In genomic region chr1:162987546-162987945, GRCm38 (mm10) we compare ENCODE assay signal across 37 mouse cellular contexts. TPM values are rescaled to one million over a fixed set of nuclear protein-coding genes. Genes with fewer than 3 reads are reported as not detected.
"Had no signal": no experiment of that assay in that cellular context is flagged by ENCODE, and none has a peak within 500 bp of the region (broad histone marks: within the 10 kb centered on the region; RNA-seq: fewer than 3 reads in every experiment).

No protein-coding gene starts in this region.

- DNase-seq: gastrocnemius, adult 2 months; gastrocnemius, postnatal 10 days; gastrocnemius, postnatal 25 days; heart, adult 2 months; heart, postnatal 14 days; heart, postnatal 36 days; kidney, adult 11 months; kidney, postnatal 14 days; layer of hippocampus, adult 9-11 months; layer of hippocampus, postnatal 36 days; left cerebral cortex, postnatal 4 days had no signal

- H3K27me3 ChIP-seq: heart, embryonic 13.5 days; heart, embryonic 15.5 days; hindbrain, embryonic 13.5 days; hindbrain, embryonic 15.5 days; limb, embryonic 13.5 days; limb, embryonic 15.5 days; liver, embryonic 12.5 days had no signal

- ATAC-seq: hindbrain, postnatal 0 days; intestine, embryonic 16.5 days; liver, embryonic 12.5 days had no signal

- H3K9me3 ChIP-seq: heart, embryonic 13.5 days; heart, embryonic 15.5 days; hindbrain, embryonic 13.5 days; hindbrain, embryonic 15.5 days; limb, embryonic 13.5 days; limb, embryonic 15.5 days had no signal

- H3K27ac ChIP-seq: gastrocnemius, adult 2 months; heart, adult 2 months; heart, embryonic 13.5 days; heart, embryonic 15.5 days; hindbrain, embryonic 13.5 days; hindbrain, embryonic 15.5 days; hindbrain, postnatal 0 days; kidney, postnatal 0 days; limb, embryonic 13.5 days; limb, embryonic 15.5 days; liver, embryonic 12.5 days had no signal

- H3K9ac ChIP-seq: heart, embryonic 13.5 days; heart, embryonic 15.5 days; hindbrain, embryonic 13.5 days; hindbrain, embryonic 15.5 days; limb, embryonic 13.5 days; limb, embryonic 15.5 days; liver, embryonic 12.5 days had no signal

- H3K4me1 ChIP-seq: heart, embryonic 13.5 days; heart, embryonic 15.5 days; hindbrain, embryonic 13.5 days; hindbrain, embryonic 15.5 days; limb, embryonic 13.5 days; limb, embryonic 15.5 days; liver, embryonic 12.5 days had no signal

- H3K36me3 ChIP-seq: heart, embryonic 13.5 days; heart, embryonic 15.5 days; hindbrain, embryonic 13.5 days; hindbrain, embryonic 15.5 days; limb, embryonic 13.5 days; limb, embryonic 15.5 days; liver, embryonic 12.5 days had no signal

- H3K4me2 ChIP-seq: heart, embryonic 11.5 days; heart, embryonic 13.5 days; heart, embryonic 15.5 days; hindbrain, embryonic 13.5 days; hindbrain, embryonic 15.5 days; limb, embryonic 13.5 days; limb, embryonic 15.5 days; liver, embryonic 12.5 days had no signal

- H3K4me3 ChIP-seq: gastrocnemius, adult 2 months; heart, adult 2 months; heart, embryonic 13.5 days; heart, embryonic 15.5 days; hindbrain, embryonic 13.5 days; hindbrain, embryonic 15.5 days; limb, embryonic 13.5 days; limb, embryonic 15.5 days; liver, embryonic 12.5 days had no signal

RNA-seq across cellular contexts. Expression of gene Fmo3, which starts 3.2 kb away (rescaled TPM):
- total RNA-seq: gastrocnemius, adult 2 months; gastrocnemius, postnatal 10 days; gastrocnemius, postnatal 25 days; gastrocnemius, postnatal 4 days; granulocyte monocyte progenitor cell, adult 5-6 weeks; heart, postnatal 36 days; hematopoietic stem cell, adult 5-6 weeks; hindbrain, postnatal 0 days; layer of hippocampus, adult 18-20 months; layer of hippocampus, adult 8-10 months; layer of hippocampus, postnatal 14 days; layer of hippocampus, postnatal 36 days; left cerebral cortex, adult 18-20 months; left cerebral cortex, adult 8-10 months; left cerebral cortex, postnatal 10 days; left cerebral cortex, postnatal 25 days; left cerebral cortex, postnatal 4 days had no signal
- polyA plus RNA-seq: frontal cortex, adult 2 months; heart, embryonic 11.5 days; heart, embryonic 13.5 days; heart, postnatal 0 days; hindbrain, embryonic 11.5 days; hindbrain, embryonic 13.5 days; hindbrain, embryonic 15.5 days; hindbrain, postnatal 0 days; intestine, embryonic 16.5 days; large intestine, adult 2 months; limb, embryonic 11.5 days; limb, embryonic 13.5 days; limb, embryonic 15.5 days; liver, embryonic 12.5 days had no signal

RNA-seq across cellular contexts. Expression of gene Fmo6, which starts 50.2 kb away (rescaled TPM):
- total RNA-seq: gastrocnemius, adult 2 months; gastrocnemius, postnatal 25 days; granulocyte monocyte progenitor cell, adult 5-6 weeks; heart, adult 2 months; heart, postnatal 14 days; heart, postnatal 36 days; hematopoietic stem cell, adult 5-6 weeks; hindbrain, postnatal 0 days; layer of hippocampus, adult 18-20 months; layer of hippocampus, adult 8-10 months; layer of hippocampus, postnatal 14 days; layer of hippocampus, postnatal 36 days; left cerebral cortex, adult 18-20 months; left cerebral cortex, adult 8-10 months; left cerebral cortex, postnatal 10 days; left cerebral cortex, postnatal 25 days; left cerebral cortex, postnatal 4 days had no signal
- polyA plus RNA-seq: heart, embryonic 11.5 days; heart, embryonic 13.5 days; heart, embryonic 15.5 days; heart, postnatal 0 days; hindbrain, embryonic 11.5 days; hindbrain, embryonic 13.5 days; hindbrain, embryonic 15.5 days; hindbrain, postnatal 0 days; intestine, embryonic 16.5 days; kidney, postnatal 0 days; large intestine, adult 2 months; limb, embryonic 11.5 days; liver, embryonic 12.5 days had no signal
